Mouse (Mus musculus) embryo, embryonic 10 days (tissue): Measurements from ENCODE around the gene Mcoln2.
"Not testable (repeated sequence)": the region's sequence is repeated elsewhere in the genome, so short reads cannot be mapped to it uniquely, and the experiment has no call there.

Experiments
- DNase-seq: peaks from one replicate; pipeline ENCODE4 v3.0.0-alpha.2; 2015; ENCODE audit warnings: low spot score

The Mcoln2 gene

GRCm38 (mm10) chr3:146189933-146190332 lies 40.3 kb downstream of the Mcoln2 start:
- DNase-seq: no peak

- no peak for DNase-seq
Observed at GRCm38 (mm10) chr3:146192507-146192906, 42.9 kb downstream of the Mcoln2 start.

GRCm38 (mm10) chr3:146195153-146195552 lies 45.5 kb downstream of the Mcoln2 start:
- DNase-seq: no peak

- DNase-seq: no peak
Observed at GRCm38 (mm10) chr3:146196301-146196700, 46.7 kb downstream of the Mcoln2 start.

DNA sequence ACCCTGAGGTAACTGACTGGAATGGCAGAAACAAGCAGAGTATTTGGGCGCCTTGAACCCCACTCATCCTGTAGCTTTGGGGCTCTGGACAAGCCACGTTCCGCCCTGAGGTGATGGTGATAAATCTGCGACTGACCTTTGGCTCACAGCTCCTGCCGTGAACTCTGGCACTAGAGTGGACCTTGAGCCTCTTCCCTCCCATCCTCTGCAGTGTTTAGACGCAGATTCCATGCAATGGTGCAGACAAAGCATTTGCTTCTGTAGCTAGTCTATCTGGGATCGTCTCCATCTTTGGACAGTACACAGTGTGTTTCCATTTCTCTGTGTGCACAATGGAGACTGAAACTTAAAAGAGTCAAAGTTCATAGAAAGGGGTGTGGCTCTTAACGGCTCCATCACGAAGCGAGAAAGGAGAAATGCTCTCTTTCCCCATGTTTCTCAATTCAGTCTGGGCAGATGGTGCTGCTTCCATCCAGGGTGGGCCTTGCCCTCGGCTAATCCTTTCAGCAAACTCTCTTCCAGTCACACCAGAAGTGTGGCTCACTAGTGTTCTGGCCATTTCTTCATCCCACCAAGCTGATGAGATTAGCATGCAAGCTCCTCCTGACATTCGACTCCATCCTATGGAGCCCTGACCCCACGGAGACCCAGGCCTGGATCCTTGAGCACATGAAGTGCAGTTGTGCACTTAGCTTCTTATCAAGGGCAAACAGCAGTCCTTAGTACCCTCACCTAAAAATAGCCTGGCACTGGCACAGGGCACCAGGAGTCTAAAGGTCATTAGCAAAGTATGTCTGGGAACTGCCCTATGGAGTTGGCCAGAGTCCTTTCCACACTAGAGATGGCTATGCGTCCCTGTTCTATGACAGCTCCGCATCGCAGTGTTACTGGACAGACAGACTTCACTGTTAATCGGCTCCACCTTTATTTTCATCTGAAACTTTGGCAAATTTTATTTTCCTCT lies 47.4 kb downstream of the Mcoln2 start:
- DNase-seq: no peak

DNA sequence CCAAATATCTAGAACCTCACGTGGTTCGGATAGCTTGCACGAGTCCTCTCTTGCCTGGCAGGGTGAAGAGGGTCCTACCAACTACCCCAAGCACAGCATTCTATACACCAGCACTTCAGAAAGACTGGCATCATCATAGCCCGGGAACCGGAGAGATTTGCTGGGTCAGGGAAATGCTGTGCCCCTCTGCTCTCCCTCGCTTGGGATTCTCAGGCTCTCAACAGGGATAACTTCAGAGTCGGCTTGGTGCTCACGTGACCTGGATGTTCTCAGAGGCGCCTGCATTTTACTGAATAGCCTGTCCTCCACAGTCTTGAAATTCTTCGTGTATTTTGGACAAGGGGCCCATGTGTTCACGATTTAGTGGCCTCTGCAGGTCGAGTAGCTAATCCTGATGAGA lies 48.2 kb downstream of the Mcoln2 start:
- DNase-seq: no peak

GRCm38 (mm10) chr3:146198803-146199481 lies 49.3 kb downstream of the Mcoln2 start:
- DNase-seq: no peak

DNA sequence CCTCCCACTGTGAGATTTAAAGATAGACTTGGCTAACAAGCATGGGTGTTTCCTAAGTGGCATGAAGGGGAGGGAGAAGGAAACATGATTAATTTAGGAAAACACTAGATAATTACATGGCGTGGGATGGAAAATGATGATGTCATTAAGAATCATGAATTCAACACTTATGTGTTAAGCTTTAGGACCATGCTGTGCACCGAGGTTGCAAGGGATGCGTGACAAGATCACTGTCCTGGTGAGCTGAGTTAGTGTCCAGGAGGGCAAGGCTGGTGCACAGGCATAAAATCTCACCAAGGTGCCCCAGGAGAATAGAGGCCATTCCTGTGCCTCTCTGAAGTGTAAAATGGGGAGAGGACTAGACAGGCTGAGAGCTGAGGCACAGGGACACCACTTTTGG lies 49.9 kb downstream of the Mcoln2 start:
- DNase-seq: no peak

DNA sequence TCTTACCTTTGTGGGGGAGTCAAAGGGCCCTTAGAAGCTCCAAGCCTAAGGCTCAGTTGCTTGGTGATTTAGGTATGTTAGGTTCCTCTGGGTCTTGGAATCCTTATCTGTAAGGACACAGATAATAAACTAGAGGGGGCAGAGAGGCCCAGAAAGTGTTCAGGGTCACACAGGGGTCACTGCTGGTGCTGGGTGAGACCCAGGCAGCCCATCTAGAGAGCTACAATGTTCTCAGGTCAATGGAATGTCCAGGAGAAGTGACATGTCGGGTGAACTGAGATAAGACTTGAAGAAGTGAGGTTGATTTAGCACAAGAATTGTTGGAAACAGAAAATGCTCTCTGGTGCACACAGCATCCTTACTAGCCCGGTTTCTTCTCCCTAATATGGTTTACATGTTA lies 54.7 kb downstream of the Mcoln2 start:
- no peak for DNase-seq

DNA sequence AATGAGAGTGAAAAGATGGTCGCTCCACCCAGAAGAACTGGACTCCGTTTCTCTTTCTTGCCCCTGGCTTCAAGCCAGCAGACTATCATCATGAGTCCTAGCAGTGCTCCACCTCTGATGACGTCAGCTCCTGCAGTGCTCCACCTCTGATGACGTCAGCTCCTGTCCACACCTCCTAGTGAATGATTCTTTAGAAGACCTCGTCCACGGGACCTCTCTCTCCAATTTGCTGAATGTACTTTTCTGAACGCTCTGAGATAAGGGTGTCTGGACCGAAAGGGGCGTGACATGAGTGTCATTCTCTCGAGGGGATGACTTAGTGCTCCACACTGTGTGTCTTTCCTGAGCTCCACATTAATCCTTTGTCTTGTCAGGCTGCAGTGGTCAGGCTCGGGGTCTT lies 55.7 kb downstream of the Mcoln2 start:
- DNase-seq: peak; percentile 26

- DNase-seq: no peak
Observed at GRCm38 (mm10) chr3:146206635-146207034, 57.0 kb downstream of the Mcoln2 start.

DNA sequence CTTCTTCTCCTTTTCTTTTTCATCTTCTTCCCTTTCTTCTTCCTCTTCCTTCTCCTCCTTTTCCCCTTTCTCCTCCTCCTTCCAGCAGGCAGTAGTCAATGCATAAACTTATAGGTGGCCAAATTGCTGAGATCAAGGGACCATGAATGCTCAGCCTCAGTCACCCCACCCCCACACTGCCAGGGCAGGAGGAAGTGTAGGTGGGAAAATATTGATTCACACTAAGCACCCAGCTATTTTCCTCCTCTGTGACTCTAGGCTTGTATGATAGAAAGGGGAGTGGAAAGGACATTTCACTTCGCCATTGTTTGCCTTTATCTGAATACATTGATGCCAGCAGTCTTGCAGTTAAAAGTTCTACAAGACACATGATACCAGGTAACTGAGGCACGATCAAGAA lies 57.8 kb downstream of the Mcoln2 start:
- DNase-seq: no peak

DNA sequence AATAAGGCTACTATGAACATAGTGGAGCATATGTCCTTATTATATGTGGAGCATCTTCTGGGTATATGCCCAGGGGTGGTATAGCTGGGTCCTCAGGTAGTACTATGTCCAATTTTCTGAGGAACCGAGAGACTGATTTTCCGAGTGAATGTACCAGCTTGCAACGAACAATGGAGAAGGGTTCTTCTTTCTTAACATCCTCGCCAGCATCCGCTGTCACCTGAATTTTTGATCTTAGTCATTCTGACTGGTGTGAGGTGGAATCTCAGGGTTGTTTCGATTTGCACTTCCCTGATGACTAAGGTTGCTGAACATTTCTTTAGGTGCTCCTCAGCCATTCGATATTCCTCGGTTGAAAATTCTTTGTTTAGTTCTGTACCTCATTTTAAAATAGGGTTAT lies 60.1 kb downstream of the Mcoln2 start:
- not testable (repeated sequence) for DNase-seq

DNA sequence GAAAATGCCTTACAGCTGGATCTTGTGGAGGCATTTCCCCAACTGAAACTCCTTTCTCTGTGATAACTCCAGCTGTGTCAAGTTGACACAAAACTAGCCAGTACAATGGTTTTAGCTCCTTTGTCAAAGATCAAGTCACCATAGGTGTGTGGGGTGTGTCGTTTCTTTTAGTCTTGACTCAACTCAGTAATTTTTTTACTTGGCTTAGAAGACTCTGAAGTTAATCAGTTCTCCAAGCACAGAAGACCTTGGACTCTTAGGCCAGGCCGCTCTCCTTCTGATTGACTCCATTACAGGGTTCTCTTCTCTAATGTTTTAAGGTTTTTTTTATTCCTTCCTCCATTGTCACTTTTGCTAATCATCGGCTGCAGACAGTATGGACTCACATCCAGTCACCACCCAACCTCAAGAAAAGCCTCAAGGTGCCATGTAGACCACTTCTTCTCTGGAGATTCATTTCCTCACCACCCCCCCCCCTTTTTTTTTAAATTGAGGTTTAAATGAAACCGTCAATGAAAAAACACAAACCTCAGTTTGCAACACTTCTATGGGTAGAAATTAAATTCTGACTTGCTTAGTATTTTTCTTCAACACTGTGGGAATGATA lies 61.6 kb downstream of the Mcoln2 start:
- no peak for DNase-seq

- no peak for DNase-seq
Observed at GRCm38 (mm10) chr3:146211964-146212363, 62.3 kb downstream of the Mcoln2 start.

- DNase-seq: no peak
Observed at GRCm38 (mm10) chr3:146213336-146213735, 63.7 kb downstream of the Mcoln2 start.

DNA sequence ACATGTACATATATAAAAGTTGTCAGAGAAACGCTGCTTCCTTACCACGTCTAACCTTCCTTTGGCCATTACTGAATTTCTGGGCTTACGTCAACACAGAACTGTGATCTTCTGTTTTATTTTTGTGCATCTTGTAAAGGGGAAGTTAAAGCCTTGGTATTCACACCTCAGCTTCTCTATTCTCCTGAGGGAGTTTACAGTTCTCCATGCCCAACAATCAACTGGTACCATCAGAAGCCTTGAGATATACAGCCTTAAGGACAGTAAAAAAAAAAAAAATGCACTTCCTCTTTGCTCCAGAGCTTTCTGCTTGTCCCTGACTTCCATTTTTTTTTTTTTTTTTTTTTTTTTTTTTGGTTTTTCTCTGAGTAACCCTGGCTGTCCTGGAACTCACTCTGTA lies 66.9 kb downstream of the Mcoln2 start:
- DNase-seq: no peak

- peak; percentile 88 for DNase-seq
Observed at GRCm38 (mm10) chr3:146220776-146221486, 71.3 kb downstream of the Mcoln2 start, which contains the start of gene Lpar3. TSS of gene Lpar3 (plus strand) at chr3:146220963.

DNA sequence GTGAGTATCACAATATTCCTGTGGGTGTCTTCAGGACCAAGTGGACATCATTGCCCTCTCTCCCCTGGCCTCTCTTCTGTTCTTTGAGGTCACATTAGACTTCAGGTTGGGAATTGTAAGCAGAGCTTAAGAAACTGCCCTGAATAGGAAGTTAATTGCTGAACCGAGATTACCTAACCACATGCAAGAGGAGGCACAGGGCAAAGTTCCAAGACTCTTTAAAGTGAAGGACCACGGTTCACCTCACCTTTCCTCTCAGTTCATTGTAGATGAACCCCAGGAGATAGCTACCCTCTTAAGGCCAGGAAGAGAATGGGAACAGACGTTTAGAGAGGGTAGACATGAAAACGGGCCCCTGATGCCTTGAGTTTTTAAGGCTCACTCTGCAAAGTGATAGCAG lies 74.6 kb downstream of the Mcoln2 start:
- no peak for DNase-seq

DNA sequence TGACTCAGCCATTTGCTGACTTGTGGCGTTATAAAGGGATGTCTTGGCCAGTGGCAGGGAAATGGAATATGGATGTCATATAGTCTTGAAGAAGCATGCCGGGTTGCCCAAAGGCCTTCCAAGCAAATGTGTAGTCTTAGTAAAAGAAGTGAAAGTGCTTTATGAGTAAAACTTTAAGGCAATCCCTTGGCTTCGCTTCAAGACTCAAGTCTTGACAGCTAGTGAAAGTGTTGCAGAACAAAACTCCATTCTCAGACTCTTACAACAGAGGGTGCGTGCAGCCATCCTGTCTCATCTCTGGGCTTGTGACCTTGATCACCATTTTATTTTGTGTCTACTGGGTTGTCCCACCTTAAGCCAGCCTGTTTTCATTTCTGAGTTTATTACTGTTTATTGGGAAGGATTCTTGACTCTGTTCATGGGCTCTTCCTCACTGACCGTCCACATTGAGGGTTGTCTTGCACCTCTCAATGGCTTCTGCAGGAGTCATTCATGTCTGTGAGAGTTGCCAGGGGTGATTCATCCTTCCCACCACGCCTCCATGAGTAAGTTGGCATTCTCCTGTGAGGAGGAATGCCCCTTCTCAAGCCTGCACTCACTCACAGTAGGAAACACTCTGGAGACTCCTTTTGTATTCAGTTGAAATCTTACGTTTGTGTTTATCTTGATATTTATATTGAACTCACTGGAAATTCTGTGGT lies 75.6 kb downstream of the Mcoln2 start:
- DNase-seq: no peak

DNA sequence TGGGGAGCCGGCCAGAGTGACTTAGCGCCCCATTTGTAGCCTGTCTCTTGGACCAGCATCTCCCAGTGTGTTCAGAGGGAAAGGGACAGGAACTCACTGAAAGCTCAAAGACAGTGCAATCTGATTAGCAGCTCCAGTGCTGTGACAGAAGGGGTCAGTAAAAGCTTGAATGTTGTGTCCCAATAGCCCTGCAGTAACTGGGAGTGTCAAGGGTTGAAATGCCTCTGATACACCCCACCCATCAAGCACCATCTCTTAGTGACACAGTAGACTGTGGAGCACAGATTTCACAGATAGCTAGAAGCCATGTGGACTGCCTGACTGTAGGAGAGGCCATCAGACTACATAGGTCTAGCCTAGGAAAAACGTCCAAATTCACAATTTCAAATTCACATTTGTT lies 77.8 kb downstream of the Mcoln2 start:
- DNase-seq: peak; percentile 28
